In the genomic region with DNA sequence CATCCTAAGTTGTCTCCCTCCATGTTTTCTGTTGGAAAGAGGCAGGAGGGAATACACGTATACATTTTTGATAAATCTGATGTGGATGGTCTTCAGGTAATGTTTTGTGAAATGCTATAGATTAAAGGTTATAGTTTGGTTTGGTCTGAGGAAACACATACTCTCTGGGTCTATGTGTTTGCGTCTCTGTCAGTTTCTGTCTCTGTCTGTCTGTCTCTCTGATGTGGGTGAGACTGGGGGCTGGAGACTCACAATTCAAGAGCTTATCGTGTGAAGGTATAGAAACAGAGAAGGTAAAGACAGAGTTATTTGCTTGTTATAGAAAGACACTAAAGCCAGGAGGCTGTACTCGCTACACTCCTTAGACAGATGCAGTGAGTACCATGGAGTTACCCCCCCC, we compare ENCODE assay signal across 15 mouse cellular contexts.
"Had no signal": no experiment of that assay in that cellular context is flagged by ENCODE, and none has a peak within 500 bp of the region (broad histone marks: within the 10 kb centered on the region; RNA-seq: fewer than 3 reads in every experiment).

No protein-coding gene starts in this region.

- DNase-seq: gastrocnemius, adult 2 months; gastrocnemius, postnatal 10 days; gastrocnemius, postnatal 25 days; heart, postnatal 10 days; heart, postnatal 4 days; kidney, adult 11 months; kidney, adult 2 months; kidney, adult 9 months; kidney, postnatal 10 days; kidney, postnatal 25 days; kidney, postnatal 4 days; liver; liver, embryonic 13.5 days had no signal

- ATAC-seq: hindbrain, embryonic 16.5 days; intestine, embryonic 16.5 days had no signal
